Comparison of ENCODE assay signal across 8 mouse cellular contexts in the genomic region with DNA sequence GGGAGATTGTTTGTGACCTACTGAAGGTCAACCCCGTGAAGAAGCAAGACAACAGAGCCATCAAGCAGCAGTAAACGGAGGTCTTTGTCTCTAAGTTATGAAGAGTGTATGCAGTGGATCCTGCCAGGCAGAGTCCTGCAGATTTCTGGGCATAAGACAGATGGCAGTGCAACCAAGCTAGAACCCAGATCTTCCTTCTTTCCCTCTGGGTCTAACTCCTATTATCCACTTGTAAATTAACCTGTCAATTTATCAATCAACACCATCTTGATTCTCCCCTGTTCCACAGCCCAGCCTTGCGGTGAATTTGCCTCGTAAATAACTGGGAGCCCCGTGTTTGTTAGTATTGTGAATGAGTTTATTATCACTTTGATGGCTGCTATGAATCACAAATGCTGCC.
DNase-seq lines count a peak whose midpoint lies in the region; ATAC-seq and TF ChIP-seq lines count a peak whose summit lies in the region.

No protein-coding gene starts in this region.

- no peak for ATAC-seq in kidney, embryonic 15.5 days (replicated peaks; ENCODE audit: low FRiP score)
- no peak for ATAC-seq in intestine, embryonic 16.5 days

- DNase-seq in kidney, adult 2 months = peak; percentile 17
- peak; percentile 87 for DNase-seq in brain, embryonic 14.5 days (ENCODE audit: low read depth)
- DNase-seq in hindbrain, embryonic 10.5 days (ENCODE audit: low spot score) = peak; percentile 48
- peak; percentile 6 for DNase-seq in left cerebral cortex, postnatal 4 days
- no peak for DNase-seq in cerebellum, adult 11-12 months
- no peak for DNase-seq in urinary bladder, postnatal 4 days (ENCODE audit: low spot score in 2 of 2)

- peak; percentile 54 for TF ChIP-seq CTCF in kidney, adult 2 months (conservative IDR thresholded peaks at IDR 0.05; ENCODE audit: insufficient read depth, insufficient read length, low read depth, low read length)
- TF ChIP-seq CTCF in brain, embryonic 14.5 days (IDR thresholded peaks at IDR 0.05; ENCODE audit: borderline replicate concordance, extremely low read depth, insufficient read depth, insufficient read length) = peak; percentile 56; the same call in 1 of the 2 replicates

- WGBS in kidney, adult 2 months = 26% methylated on average over 5 of the region's 5 CpGs
- 14% methylated on average over 5 of the region's 5 CpGs for WGBS in kidney, embryonic 15.5 days
- WGBS in hindbrain, embryonic 10.5 days = 16% methylated on average over 5 of the region's 5 CpGs
- 12% methylated on average over 5 of the region's 5 CpGs for WGBS in intestine, embryonic 16.5 days

- intact Hi-C loops in left cerebral cortex, postnatal 4 days (cut with DNase I) = loop anchor here (5.0 to 10.0 kb wide), 2 partner anchors 316 to 521 kb away; no protein-coding TSS in a partner anchor

- no peak overlapping the region for H3K27ac ChIP-seq in kidney, adult 2 months (ENCODE audit: insufficient read depth, low read depth, low read length)
- no peak overlapping the region for H3K27ac ChIP-seq in kidney, embryonic 15.5 days
- peak overlapping the region; percentile 35; the same call in 1 of the 2 replicates for H3K27ac ChIP-seq in hindbrain, embryonic 10.5 days
- no peak overlapping the region for H3K27ac ChIP-seq in intestine, embryonic 16.5 days (ENCODE audit: low read length)

- H3K4me1 ChIP-seq in kidney, adult 2 months (ENCODE audit: control insufficient read depth, insufficient read depth, low read length) = no peaks in the 10 kb centered on the region
- H3K4me1 ChIP-seq in kidney, embryonic 15.5 days = 0 out of 2 replicates have a peak, but pooled peaks cover 4% of the 10 kb centered on the region
- H3K4me1 ChIP-seq in hindbrain, embryonic 10.5 days (replicated peaks) = peaks cover 22% of the 10 kb centered on the region; the same call in 1 of the 2 replicates
- H3K4me1 ChIP-seq in intestine, embryonic 16.5 days (ENCODE audit: control insufficient read depth, insufficient read depth, low read length) = 0 out of 2 replicates have a peak, but pooled peaks cover 3% of the 10 kb centered on the region

- H3K27me3 ChIP-seq in kidney, adult 2 months (replicated peaks; ENCODE audit: control insufficient read depth, insufficient read depth, low read length) = no peaks in the 10 kb centered on the region
- H3K27me3 ChIP-seq in kidney, embryonic 15.5 days = no peaks in the 10 kb centered on the region
- no peaks in the 10 kb centered on the region for H3K27me3 ChIP-seq in hindbrain, embryonic 10.5 days (ENCODE audit: insufficient read depth, poor library complexity, severe bottlenecking)
- no peaks in the 10 kb centered on the region for H3K27me3 ChIP-seq in intestine, embryonic 16.5 days (replicated peaks; ENCODE audit: control insufficient read depth, insufficient read depth, low read length)

- TF ChIP-seq POLR2A in kidney, adult 2 months (IDR thresholded peaks at IDR 0.05; ENCODE audit: low read depth, low read length) = no peak
- TF ChIP-seq POLR2A in brain, embryonic 14.5 days (IDR thresholded peaks at IDR 0.05; ENCODE audit: borderline replicate concordance, extremely low read depth, insufficient read depth, insufficient read length, poor library complexity, severe bottlenecking) = no peak

- H3K9me3 ChIP-seq in kidney, embryonic 15.5 days (replicated peaks) = no peaks in the 10 kb centered on the region
- no peaks in the 10 kb centered on the region for H3K9me3 ChIP-seq in hindbrain, embryonic 10.5 days
- no peaks in the 10 kb centered on the region for H3K9me3 ChIP-seq in intestine, embryonic 16.5 days (ENCODE audit: control insufficient read depth, low read length)

- no peaks in the 10 kb centered on the region for H3K36me3 ChIP-seq in kidney, adult 2 months (ENCODE audit: control insufficient read depth, insufficient read depth, low read length)
- H3K36me3 ChIP-seq in kidney, embryonic 15.5 days = no peaks in the 10 kb centered on the region
- no peaks in the 10 kb centered on the region for H3K36me3 ChIP-seq in hindbrain, embryonic 10.5 days
- no peaks in the 10 kb centered on the region for H3K36me3 ChIP-seq in intestine, embryonic 16.5 days (ENCODE audit: control insufficient read depth, insufficient read depth, low read length)

- no peak overlapping the region for H3K9ac ChIP-seq in kidney, embryonic 15.5 days
- no peak overlapping the region for H3K9ac ChIP-seq in intestine, embryonic 16.5 days (ENCODE audit: low read depth, low read length)

- no peak overlapping the region for H3K4me3 ChIP-seq in kidney, adult 2 months (ENCODE audit: insufficient read depth, low read depth, low read length)
- H3K4me3 ChIP-seq in kidney, embryonic 15.5 days (replicated peaks) = no peak overlapping the region
- no peak overlapping the region for H3K4me3 ChIP-seq in hindbrain, embryonic 10.5 days
- no peak overlapping the region for H3K4me3 ChIP-seq in intestine, embryonic 16.5 days (ENCODE audit: low read length)

- H3K4me2 ChIP-seq in kidney, embryonic 15.5 days = no peak overlapping the region
- H3K4me2 ChIP-seq in intestine, embryonic 16.5 days (ENCODE audit: low read depth, low read length) = no peak overlapping the region

Comparison
In these comparisons a context has a peak if more than half of its experiments do, and no peak if none do; other contexts are left out.
1. DNase-seq: peak in kidney, adult 2 months (single experiment), brain, embryonic 14.5 days (single experiment), hindbrain, embryonic 10.5 days (single experiment) and left cerebral cortex, postnatal 4 days (single experiment); none in cerebellum, adult 11-12 months (single experiment) and urinary bladder, postnatal 4 days (0 of 2).